Mouse (Mus musculus): ENCODE measurements around the gene Rnf149. TPM values are rescaled to one million over a fixed set of nuclear protein-coding genes. Genes with fewer than 3 reads are reported as not detected.

Gene Rnf149
- polyA plus RNA-seq, 1 experiment from 2014 or later: 17.1 TPM

Other genes starting within 250 kb of the Rnf149 start
- gene Rpl31, start 209.6 kb downstream of the Rnf149 start, polyA plus RNA-seq (2015; fragmentation: Nextera tagmentation; extraction: Ambion mirVana): 417 and 442 TPM in 2 replicates
- 2.7 and 3.0 TPM in 2 replicates for gene Tbc1d8, start 98.7 kb downstream of the Rnf149 start, polyA plus RNA-seq (2015; fragmentation: Nextera tagmentation; extraction: Ambion mirVana)
- gene Cnot11, start 42.4 kb downstream of the Rnf149 start, polyA plus RNA-seq (2015; fragmentation: Nextera tagmentation; extraction: Ambion mirVana): 10.9 and 11.3 TPM in 2 replicates
- gene Creg2, start 74.1 kb upstream of the Rnf149 start, polyA plus RNA-seq (2015; fragmentation: Nextera tagmentation; extraction: Ambion mirVana): 0.02 and 0.03 TPM in 2 replicates
- gene Rfx8, start 143.6 kb upstream of the Rnf149 start, polyA plus RNA-seq (2015; fragmentation: Nextera tagmentation; extraction: Ambion mirVana): 0.06 and 0.08 TPM in 2 replicates
- not detected in 2 replicates for gene Gm3646, start 227.9 kb upstream of the Rnf149 start, polyA plus RNA-seq (2015; fragmentation: Nextera tagmentation; extraction: Ambion mirVana)